Comparison of ENCODE assay signal across 24 mouse cellular contexts in genomic region chr9:116886973-116887680, GRCm38 (mm10).
"Had no signal": no experiment of that assay in that cellular context is flagged by ENCODE, and none has a peak within 500 bp of the region (broad histone marks: within the 10 kb centered on the region; RNA-seq: fewer than 3 reads in every experiment).

No protein-coding gene starts in this region.

- H3K9ac ChIP-seq: forebrain, postnatal 0 days; heart, embryonic 12.5 days; hindbrain, embryonic 13.5 days; hindbrain, embryonic 15.5 days; kidney, embryonic 15.5 days; limb, embryonic 13.5 days; limb, embryonic 15.5 days had no signal

- H3K4me2 ChIP-seq: heart, embryonic 12.5 days; hindbrain, embryonic 13.5 days; hindbrain, embryonic 15.5 days; kidney, embryonic 15.5 days; limb, embryonic 13.5 days; limb, embryonic 15.5 days had no signal

- H3K27ac ChIP-seq: heart, embryonic 10.5 days; hindbrain, embryonic 13.5 days; hindbrain, embryonic 15.5 days; hindbrain, postnatal 0 days; kidney, embryonic 15.5 days; kidney, postnatal 0 days; limb, embryonic 13.5 days; limb, embryonic 15.5 days had no signal

- ATAC-seq: forebrain, postnatal 0 days; hindbrain, postnatal 0 days; intestine, embryonic 16.5 days had no signal

- H3K27me3 ChIP-seq: heart, embryonic 12.5 days; hindbrain, embryonic 13.5 days; hindbrain, embryonic 15.5 days; kidney, embryonic 15.5 days; limb, embryonic 13.5 days; limb, embryonic 15.5 days had no signal

- H3K9me3 ChIP-seq: heart, embryonic 10.5 days; heart, embryonic 12.5 days; hindbrain, embryonic 13.5 days; hindbrain, embryonic 15.5 days; kidney, embryonic 15.5 days; limb, embryonic 15.5 days had no signal

- H3K4me1 ChIP-seq: heart, embryonic 12.5 days; limb, embryonic 15.5 days had no signal

- DNase-seq: forebrain, postnatal 0 days; gastrocnemius, postnatal 14 days; gastrocnemius, postnatal 36 days; heart, adult 18-20 months; heart, postnatal 10 days; heart, postnatal 36 days; kidney, adult 11 months; kidney, adult 2 months; kidney, adult 9 months; kidney, postnatal 14 days; kidney, postnatal 36 days; layer of hippocampus, adult 9-11 months; layer of hippocampus, postnatal 36 days; left cerebral cortex, postnatal 4 days had no signal

- H3K36me3 ChIP-seq: heart, embryonic 10.5 days; heart, embryonic 12.5 days; hindbrain, embryonic 13.5 days; hindbrain, embryonic 15.5 days; kidney, embryonic 15.5 days; limb, embryonic 15.5 days had no signal

- H3K4me3 ChIP-seq: heart, embryonic 10.5 days; heart, embryonic 12.5 days; hindbrain, embryonic 13.5 days; hindbrain, embryonic 15.5 days; kidney, embryonic 15.5 days; limb, embryonic 13.5 days; limb, embryonic 15.5 days had no signal
